Mouse (Mus musculus) ZHBTc4 (cell line): ENCODE results near the gene Ttc9.
A peak's percentile ranks its signal among the peaks of the same experiment; 100 is the strongest.

Experiments used
- DNase-seq: peaks from one replicate; pipeline ENCODE4 v3.0.0-alpha.2; 2011; ENCODE audit warnings: low read depth, low spot score

Gene Ttc9

DNA sequence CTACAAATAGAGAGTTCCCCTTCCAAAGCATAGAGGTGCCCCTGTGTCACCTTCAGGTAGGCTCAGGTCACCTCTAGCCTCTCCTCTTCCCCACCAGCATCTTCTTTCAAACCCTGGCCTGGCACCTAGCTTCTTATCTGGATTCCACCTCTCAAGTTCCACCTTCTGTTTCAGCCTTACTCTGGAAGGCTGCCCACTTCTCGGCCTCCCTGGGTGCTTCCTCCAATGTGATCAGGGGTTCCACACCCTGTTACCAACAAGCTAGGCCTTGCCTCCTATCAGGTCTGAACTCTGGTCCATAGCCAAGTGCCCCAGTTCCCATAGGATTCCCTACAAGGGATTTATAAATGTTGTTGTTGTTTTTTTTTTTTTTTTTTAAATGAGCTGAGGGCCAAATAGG, 26.3 kb downstream of the Ttc9 start:
- DNase-seq = no peak

DNA sequence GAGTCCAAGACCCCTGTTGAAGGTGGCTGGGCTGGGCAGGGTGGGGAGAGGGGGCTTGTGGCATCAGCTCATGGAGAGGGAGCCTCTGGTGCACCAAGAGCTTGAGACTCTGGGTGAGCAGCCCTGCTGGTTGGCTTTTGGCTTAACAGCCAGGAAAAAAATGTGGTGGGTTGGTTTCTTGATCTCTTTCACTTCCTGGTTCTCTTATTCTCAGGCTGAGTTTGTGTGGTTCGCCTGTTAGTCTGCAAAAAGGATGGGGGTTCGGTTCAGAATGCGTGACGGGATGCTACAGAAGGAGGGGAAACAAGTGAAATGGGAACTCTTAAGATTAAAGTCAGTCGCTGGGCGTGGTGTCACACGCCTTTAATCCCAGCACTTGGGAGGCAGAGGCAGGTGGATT, 27.0 kb downstream of the Ttc9 start:
- DNase-seq = no peak

DNA sequence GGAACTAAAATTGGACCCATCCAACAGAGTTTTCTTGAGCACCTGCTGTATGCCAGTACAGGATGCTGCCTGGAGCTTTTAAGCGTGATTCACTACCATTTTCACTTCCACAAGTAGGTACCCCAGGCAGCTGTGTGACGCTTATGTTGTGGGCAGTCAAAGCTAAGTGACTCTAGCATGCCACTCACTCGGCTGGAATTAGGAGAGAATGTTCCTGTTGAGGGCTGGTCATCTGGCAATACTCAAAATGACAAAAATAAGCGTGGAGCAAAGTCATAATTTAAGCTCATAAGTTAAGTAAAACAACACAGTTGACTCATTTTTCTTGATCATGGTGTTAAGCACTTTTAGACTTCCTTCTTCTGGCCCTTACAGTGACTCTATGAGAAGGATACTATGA, 31.0 kb downstream of the Ttc9 start:
- no peak for DNase-seq

DNA sequence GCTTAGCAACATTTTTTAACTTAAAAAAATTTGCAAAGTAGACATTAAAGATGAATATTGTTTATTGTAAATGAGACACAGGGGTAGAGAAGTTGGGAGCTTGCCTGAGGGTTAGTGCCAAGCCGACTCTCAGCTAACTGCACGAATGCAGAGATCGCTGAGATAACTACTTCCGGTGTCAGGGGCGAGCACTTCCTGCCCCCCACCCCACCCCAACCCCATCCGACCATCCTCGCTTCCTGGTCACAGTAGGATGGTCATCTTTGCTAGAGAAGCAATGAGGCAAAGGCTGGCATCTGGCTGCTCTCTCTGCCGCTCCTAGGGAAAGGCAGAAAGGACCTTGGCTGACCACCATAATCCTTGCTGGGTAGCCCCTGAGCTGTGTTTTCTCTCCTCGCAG, 32.1 kb downstream of the Ttc9 start:
- DNase-seq = peak; percentile 23

DNA sequence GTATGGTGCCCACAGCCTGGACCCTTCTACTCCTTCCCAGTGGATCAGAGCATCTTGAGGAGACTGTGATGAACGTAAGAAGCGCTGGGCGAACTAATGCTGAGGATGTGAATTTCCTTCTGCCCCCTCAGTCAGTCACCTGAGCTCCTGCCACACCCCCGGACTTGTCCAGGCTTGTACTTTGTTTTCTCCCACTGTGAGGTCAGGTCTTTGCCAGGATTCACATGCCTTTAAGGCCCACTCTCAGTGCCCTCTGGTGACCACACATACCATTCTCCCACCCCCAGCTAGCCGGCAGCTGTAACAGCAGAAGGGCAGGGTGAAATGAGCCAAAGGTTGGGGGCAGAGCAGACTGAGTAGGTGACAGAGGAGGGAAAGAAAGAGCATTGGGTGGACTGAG, 32.9 kb downstream of the Ttc9 start:
- DNase-seq = peak; percentile 53

DNA sequence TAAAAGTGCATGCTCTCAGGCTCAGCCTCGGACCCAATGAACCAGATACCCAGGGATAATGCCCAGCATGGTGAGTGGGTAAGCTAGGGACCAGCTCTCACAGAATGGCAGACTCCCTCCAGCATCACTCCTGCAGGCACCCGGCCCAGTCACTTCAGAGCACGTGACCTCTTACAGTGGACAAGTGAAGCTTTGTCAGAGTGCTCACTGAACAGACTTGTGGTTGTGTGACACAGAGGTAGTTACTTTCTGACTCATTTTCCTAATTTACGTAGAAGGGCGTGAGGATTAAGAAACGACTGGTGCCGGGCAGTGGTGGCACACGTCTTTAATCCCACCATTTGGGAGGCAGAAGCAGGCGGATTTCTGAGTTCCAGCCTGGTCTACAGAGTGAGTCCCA, 37.4 kb downstream of the Ttc9 start:
- no peak for DNase-seq

DNA sequence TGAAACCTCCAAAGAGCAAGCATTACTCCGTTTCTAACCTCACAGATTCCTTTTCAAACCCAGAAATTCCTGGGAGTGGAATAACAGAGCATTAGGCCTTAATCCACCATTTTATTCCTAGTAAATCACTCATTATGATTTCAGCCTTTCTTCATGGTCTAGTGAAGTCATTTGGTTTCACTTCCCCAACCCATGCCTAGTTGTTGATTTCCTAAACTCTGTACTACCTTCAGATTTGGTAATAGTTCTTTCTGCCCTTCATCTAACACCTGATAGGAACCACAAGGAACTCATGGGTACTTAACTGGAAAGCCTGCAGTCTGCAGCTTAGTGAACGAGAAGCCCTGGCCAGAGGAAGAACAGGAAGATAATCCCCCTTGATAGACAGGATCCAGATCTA, 44.5 kb downstream of the Ttc9 start:
- no peak for DNase-seq

DNA sequence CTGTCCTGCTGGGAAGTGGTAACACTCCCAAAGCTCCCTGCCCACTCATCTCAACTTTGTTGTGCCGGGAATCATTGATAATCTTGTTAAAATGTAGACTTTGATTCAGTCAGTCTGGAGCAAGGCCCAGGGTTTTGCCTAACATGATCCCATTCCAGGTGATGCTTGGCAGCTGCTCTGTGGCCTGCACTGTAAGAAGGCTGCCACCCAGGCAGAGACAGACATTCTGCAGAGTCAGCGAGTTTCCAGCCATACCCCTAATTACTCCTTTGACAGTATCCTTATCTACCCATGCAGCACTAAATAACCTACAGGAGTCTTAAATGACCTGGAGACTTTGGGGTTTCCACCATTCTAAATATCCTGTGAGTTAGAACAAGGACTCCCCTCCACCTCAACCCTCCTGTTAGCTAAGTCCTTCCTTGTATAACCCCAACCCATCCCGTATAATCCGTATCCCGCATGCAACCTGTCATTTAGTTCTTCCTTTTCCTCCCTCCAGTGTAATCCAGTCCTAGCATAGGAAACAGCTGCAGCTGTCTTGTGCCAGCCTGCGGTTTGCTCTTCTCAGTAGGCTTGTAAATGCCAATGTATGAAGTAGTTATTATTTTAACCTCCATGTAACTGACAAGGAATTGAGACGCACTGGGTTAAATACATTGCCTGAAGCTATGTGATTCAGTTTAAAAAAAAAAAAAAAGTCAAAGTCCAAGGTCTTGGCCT, 48.9 kb downstream of the Ttc9 start:
- no peak for DNase-seq

DNA sequence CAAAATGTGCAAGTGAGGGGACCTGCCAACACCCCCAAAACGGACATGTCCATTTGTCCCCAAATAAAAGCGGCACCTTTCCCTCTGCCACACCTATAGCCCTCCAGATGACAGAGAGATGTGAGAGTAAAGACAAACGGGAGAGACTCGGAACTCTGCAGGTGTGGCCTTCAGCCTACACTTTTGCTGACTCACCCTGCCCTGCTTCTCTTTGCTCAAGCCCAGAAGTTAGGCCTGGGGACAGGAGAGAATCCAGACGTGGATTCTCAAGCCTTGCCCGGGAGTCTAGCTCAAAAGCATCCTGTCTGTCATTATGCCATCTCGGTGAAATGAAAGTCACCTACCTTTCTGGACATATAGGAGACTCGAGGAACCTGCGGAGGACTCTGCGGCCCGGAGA, 52.3 kb downstream of the Ttc9 start:
- peak; percentile 54 for DNase-seq

DNA sequence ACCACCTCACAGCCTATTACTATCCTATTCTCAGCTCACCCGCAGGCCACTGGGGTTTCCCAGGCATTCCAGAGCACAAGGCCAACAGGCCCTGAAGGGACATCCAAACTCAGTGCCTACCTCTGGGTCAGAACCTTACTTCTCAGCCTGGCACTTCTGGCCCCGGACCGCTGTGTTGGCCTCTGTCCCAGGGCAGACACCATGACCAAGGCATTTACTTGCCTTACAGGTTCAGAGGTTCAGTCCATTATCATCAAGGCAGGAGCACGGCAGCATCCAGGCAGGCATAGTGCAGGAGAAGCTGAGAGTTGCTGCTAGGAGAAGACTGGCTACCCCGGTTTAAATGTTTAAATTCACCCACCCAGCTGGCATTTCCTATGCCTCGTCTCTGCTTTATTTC, 53.0 kb downstream of the Ttc9 start:
- no peak for DNase-seq

DNA sequence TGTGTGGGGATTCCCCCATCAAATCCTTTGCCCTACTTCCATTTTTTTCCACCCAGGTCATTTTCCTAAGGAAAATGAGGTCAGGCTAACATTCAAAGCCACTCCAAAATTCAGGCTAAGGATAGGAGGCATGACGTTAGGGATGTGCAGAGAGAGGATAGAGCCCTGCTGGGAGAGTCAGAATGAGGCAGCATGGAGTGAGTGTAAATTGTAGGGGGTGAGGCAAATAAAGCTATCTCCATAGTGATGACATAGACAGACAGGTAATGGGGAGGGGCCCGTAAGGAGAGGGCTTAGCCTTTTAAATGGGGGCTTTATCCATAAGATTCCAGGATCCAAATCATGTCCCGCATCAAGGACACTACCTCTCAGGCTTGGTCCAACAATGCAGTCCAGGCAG, 54.9 kb downstream of the Ttc9 start:
- no peak for DNase-seq

DNA sequence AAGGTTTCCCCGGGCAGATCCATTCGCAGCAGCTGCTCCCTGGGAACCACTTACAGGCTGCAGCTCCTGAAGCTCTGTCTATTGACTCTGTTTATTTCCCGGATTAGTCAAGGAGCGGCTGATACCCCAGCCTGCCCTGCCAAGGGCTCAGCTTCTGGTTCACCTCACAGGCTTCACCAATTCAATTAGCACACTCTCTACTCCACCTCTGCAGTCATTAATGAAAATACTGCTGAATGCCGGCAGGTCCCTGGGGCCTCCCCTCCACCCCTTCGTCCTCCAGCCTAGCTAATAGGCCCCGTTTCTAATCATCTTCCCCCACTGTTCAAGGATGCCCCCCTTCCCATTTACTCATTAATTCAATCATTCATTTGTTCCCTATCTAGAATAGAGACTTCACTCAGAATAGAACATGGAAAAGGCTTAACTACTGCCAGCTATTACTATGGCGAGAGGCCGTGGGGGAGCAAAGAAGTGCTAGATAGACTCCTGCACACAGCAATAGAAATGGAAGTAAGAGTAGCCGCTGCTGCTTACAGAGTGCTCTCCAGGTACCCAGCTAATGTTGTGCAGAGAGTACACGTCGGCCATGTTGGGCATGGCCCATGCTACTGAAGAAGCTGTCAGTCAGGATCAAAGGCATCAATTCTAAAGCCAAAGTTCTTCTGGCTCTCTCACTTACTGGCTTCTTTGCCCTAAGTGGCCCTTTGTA, 55.5 kb downstream of the Ttc9 start:
- no peak for DNase-seq

DNA sequence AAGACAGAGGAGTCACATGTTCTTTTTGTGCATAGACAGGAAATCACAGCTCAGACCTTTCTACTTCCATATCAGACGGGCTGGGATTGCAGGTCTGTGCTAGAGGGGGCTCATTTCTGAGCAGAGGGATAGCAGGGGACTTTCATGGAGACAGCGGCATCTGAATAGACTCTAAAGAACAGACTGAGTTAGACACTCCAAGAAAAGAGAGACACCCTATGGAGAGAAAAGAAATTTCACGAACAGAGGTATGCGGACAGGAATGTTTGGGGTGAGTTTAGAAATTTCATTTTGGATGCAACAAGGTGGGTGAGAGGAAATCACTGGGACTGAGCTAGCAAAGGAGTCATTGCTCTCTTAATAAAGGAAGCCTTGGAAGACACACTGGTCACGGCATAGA, 56.8 kb downstream of the Ttc9 start:
- no peak for DNase-seq

DNA sequence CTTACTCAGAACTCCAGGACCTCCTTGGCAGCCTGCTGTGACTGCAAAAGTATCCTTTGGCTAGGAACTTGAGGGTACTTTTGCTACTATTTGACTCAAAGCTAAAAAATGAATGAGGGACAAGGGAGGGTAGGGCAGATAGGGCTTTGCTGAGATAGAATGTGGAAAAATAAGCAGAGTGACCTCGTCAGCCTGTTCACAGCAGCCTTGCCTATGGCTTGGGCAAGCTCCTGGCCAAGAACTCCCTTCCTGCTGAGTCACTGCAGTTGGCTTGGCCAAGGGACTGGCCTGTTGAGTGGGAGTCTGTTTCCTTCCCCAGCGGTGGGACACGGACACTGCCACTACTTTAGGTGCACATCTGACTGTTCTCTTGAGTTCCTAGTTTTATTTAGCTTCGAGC, 57.5 kb downstream of the Ttc9 start:
- DNase-seq = no peak

DNA sequence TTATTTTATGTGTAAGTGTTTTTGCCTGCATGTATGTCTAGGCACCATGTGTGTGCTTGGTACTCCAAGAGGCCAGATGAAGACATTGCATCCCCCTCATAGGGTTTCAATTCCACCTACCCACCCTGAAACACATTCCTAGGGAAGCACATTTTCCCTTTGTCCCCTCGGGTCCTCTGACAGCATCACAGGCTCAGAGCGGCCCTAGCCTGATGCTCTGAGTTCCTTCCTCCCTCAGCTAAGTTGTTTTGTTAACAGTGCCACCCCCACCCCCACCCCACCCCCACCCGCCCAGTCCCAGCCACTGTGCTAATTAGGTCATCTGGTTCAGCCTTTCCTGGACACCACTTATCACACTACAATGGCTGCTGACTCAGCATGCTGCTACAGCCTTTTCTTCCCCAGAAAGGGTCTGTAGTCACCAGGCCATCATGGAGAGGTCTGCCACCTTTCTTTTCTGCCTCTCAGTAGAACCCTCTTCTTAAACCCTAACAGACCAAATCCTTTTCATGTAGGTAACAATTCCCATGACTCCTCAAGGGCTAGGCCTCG, 58.5 kb downstream of the Ttc9 start:
- no peak for DNase-seq

DNA sequence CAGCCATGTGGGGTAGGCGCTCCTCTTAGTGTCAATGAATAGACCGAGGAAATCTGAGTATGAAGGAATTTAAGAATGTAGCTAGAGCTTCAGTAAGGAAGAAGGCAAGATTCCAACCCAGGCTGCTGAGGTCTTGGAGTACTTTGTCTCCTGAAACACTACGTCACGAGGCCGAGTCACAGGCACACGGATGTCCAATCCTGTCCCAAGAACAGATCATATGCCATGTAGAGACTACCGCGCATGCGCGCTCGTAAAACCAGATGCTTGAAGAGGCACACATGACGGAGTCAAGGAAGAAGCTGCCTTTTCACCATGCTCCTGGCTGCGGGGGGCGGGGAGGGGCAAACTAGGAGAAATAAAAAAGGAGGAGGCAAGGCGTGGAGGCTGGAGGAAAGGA, 59.1 kb downstream of the Ttc9 start:
- DNase-seq = peak; percentile 35

DNA sequence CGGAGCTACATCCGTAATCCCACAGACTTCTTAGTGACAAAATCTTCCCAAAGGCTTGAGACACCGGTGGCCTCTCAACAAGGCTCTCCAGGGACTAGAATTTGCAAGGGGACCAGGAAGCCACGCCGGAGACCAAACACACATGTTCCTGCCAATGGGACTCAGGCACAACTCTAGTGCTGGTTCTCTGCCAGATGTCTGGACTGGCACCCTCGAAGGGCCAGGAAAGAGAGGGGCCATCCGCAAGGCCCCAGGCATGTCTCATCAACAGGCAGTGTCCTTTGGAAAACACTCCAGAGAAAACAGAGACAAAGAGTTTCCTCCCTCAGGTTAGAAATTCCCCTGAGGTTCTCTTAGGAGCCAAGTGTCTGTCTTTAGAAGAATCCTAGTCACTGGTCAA, 59.7 kb downstream of the Ttc9 start:
- no peak for DNase-seq

DNA sequence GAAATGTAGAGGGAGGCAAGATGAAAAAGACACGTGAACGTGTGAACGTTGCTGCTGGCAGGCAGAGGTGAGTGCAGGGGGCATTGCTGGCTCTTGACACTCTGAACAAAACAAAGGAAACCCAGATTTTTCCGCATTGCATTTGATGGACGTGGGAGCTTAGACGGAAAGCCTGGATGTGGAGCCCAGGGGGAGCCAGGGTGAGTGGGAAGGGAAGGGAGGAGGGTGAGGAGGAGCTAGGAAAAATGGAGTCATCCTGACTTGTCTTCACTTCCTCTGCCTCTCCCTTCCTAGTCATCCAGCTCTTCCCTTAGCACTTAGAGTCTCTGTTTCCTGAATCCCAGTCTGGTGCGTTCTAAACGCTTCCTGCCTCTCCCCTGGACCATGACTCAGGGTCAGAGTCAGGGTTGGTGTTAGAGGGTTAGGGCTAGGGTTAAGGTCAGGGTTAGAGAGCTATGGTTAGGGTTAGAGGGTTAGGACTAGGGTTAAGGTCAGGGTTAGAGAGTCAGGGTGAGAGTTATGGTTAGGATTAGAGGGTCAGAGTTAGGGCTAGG, 60.2 kb downstream of the Ttc9 start:
- DNase-seq = peak; percentile 21

DNA sequence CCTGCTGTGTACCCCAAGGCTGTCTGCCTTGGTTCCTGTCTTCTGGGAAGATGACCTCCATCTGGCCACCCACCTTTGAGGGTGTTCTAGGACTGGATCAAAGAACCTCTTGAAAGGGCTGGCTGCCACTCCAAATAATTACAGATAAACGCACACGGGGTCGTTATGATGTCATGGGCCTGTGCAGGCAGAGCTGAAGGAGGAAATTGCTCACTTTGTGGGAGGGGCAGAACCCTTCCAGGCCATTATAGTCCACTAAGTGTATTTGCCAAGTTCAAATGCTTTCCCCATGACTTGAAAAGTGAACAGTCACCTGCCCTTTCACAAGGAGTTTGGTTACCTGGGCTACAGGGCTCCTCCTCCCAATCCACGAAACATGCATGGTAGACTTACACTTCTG, 67.0 kb downstream of the Ttc9 start:
- no peak for DNase-seq

DNA sequence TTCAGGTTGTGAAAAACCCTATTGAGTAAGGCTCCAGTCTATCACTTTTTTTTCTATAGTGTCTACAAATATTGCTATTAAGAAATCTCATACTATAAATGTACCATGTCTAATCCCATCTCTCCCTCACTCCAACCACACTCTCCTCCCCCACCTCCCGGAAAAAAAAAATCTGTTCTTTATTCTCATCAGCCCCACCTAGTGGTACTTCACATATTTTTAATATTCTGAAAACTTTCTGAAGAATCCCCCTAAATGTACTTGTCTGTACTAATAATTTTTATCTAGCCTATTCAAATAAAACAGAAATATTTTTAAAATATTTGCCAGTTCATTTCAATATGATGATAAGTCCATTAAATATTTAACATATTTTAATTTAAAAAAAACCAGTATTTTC, 71.9 kb downstream of the Ttc9 start:
- DNase-seq = no peak

DNA sequence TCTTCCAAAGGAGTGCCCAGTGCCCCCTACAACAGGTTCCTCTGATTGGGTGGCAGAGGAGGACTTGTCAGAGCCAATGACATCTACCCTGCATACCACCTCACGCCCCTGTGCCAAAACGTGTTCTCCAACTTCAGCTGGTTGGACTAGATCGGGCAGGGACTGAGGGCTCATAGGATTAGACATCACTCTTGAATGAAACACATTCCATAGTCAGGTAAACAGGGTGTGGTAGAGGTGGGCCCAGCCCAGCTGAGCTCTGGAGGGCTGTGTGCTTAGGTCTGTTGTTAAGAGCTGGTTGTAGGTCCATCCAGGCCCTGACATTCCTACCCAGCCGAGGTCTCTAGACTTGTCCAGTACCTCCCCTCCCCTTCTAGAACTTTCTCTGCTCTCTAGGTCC, 81.6 kb downstream of the Ttc9 start:
- no peak for DNase-seq
